Mouse (Mus musculus) cerebellum, adult 9-11 months (tissue): Measurements from ENCODE around the gene Il12rb2.

Experiments used
- DNase-seq: peaks from one replicate; pipeline ENCODE4 v3.0.0; 2022

Il12rb2 gene

GRCm38 (mm10) chr6:67292042-67292623 lies 83.9 kb downstream of the Il12rb2 start:
- DNase-seq, result no peak

- no peak for DNase-seq
Observed at GRCm38 (mm10) chr6:67282897-67283296, 93.1 kb downstream of the Il12rb2 start.

GRCm38 (mm10) chr6:67281614-67282197 lies 94.3 kb downstream of the Il12rb2 start:
- no peak for DNase-seq

- DNase-seq, result no peak
Observed at GRCm38 (mm10) chr6:67277944-67278343, 98.0 kb downstream of the Il12rb2 start.

- no peak for DNase-seq
Observed at GRCm38 (mm10) chr6:67269459-67269858, 106.5 kb downstream of the Il12rb2 start.

- no peak for DNase-seq
Observed at GRCm38 (mm10) chr6:67268983-67269382, 107.0 kb downstream of the Il12rb2 start.

GRCm38 (mm10) chr6:67268245-67268612 lies 107.8 kb downstream of the Il12rb2 start:
- no peak for DNase-seq

GRCm38 (mm10) chr6:67267408-67268244 lies 108.4 kb downstream of the Il12rb2 start:
- DNase-seq, result peak; percentile 51

GRCm38 (mm10) chr6:67266664-67267407 lies 109.2 kb downstream of the Il12rb2 start:
- peak; percentile 98 for DNase-seq

- no peak for DNase-seq
Observed at GRCm38 (mm10) chr6:67266159-67266657, 109.8 kb downstream of the Il12rb2 start.

GRCm38 (mm10) chr6:67264935-67265334 lies 111.1 kb downstream of the Il12rb2 start:
- DNase-seq, result no peak

- no peak for DNase-seq
Observed at GRCm38 (mm10) chr6:67251095-67251494, 124.9 kb downstream of the Il12rb2 start.

GRCm38 (mm10) chr6:67244451-67244850 lies 131.5 kb downstream of the Il12rb2 start:
- no peak for DNase-seq

GRCm38 (mm10) chr6:67243765-67244420 lies 132.1 kb downstream of the Il12rb2 start:
- no peak for DNase-seq
